Mouse (Mus musculus) hindbrain, embryonic 12.5 days (tissue): ENCODE results near the gene 2410015M20Rik. TPM values are rescaled to one million over a fixed set of nuclear protein-coding genes. Genes with fewer than 3 reads are reported as not detected.
"Not testable (repeated sequence)": the region's sequence is repeated elsewhere in the genome, so short reads cannot be mapped to it uniquely, and the experiment has no call there.

ENCODE experiments used
- ATAC-seq: fragments of 200-750 bp; cut with Nextera tagmentation; 2 replicates; pipeline ENCODE4 v1.8.0; 2017; ENCODE audit warnings: moderate TSS enrichment; ENCODE audit not compliant: low FRiP score
- H3K27ac ChIP-seq: fragments of 300-500 bp; sonication (generic); 2 replicates; pipeline ENCODE4 v1.5.1; 2016; ENCODE audit warnings: mild to moderate bottlenecking
- H3K27me3 ChIP-seq: fragments of 300-500 bp; sonication (generic); 2 replicates; pipeline ENCODE4 v1.6.1; 2016; ENCODE audit warnings: mild to moderate bottlenecking
- H3K36me3 ChIP-seq: fragments of 300-500 bp; sonication (generic); 2 replicates; pipeline ENCODE4 v1.6.1; 2016; ENCODE audit warnings: mild to moderate bottlenecking
- H3K4me1 ChIP-seq: fragments of 300-500 bp; sonication (generic); 2 replicates; pipeline ENCODE4 v1.6.1; 2016
- H3K4me2 ChIP-seq: fragments of 300-500 bp; sonication (generic); replicated peaks from 2 replicates; pipeline ENCODE4 v1.6.1; 2016; ENCODE audit warnings: mild to moderate bottlenecking
- H3K4me3 ChIP-seq: fragments of 300-500 bp; sonication (generic); 2 replicates; pipeline ENCODE4 v1.5.1; 2016; ENCODE audit warnings: mild to moderate bottlenecking
- H3K9ac ChIP-seq: fragments of 300-500 bp; sonication (generic); 2 replicates; pipeline ENCODE4 v1.6.1; 2016; ENCODE audit warnings: mild to moderate bottlenecking, moderate library complexity
- H3K9me3 ChIP-seq: fragments of 300-500 bp; sonication (generic); replicated peaks from 2 replicates; pipeline ENCODE4 v1.6.1; 2016; ENCODE audit warnings: mild to moderate bottlenecking
- WGBS: fragments of 180-500 bp; shearing (Covaris S2); methylation state at CpG from one replicate; pipeline ENCODE4 v1.1.7; 2016; 5-methylcytosine and 5-hydroxymethylcytosine counted together
- polyA plus RNA-seq: library from polyadenylated mRNA; unstranded; fragments of >200 nt; fragmentation: Nextera tagmentation; extraction: Ambion mirVana; gene quantifications from 2 replicates; pipeline ENCODE4 v1.2.1, GENCODE M21; 2016

The 2410015M20Rik gene
- polyA plus RNA-seq, 1 experiment from 2014 or later, result 193 TPM

- Histone ChIP-seq H3K4me3 (peak within 1 kb of the TSS; percentile 95), H3K36me3 (peaks cover 23% of the 10 kb centered on the region), H3K27me3 (no peaks in the 10 kb centered on the region), H3K4me1 (peaks cover 18% of the 10 kb centered on the region), H3K9ac (peak within 1 kb of the TSS; percentile 93), H3K9me3 (no peaks in the 10 kb centered on the region), H3K4me2 (peak within 1 kb of the TSS; percentile 87), H3K27ac (peak within 1 kb of the TSS; percentile 48)
- ATAC-seq, result peak; percentile 92
- WGBS, result under 1% methylated on average over 51 of the region's 51 CpGs
Measured at GRCm38 (mm10) chr17:56626754-56627470, 17.3 kb upstream of the 2410015M20Rik start, which contains the start of gene Lonp1. Lonp1 (minus strand) TSS chr17:56626887.

- H3K9ac ChIP-seq, result peak overlapping the region; percentile 93
- peaks cover 29% of the 10 kb centered on the region for H3K36me3 ChIP-seq
- H3K4me1 ChIP-seq, result peaks cover 18% of the 10 kb centered on the region
- under 1% methylated on average over 32 of the region's 32 CpGs for WGBS
- ATAC-seq, result no peak
- H3K27ac ChIP-seq, result peak overlapping the region; percentile 48; the same call in 1 of the 2 replicates
- H3K27me3 ChIP-seq, result no peaks in the 10 kb centered on the region
- H3K4me2 ChIP-seq, result peak overlapping the region; percentile 87
- H3K4me3 ChIP-seq, result peak overlapping the region; percentile 95
- no peaks in the 10 kb centered on the region for H3K9me3 ChIP-seq
Measured at GRCm38 (mm10) chr17:56626260-56626659, 16.7 kb upstream of the 2410015M20Rik start.

DNA sequence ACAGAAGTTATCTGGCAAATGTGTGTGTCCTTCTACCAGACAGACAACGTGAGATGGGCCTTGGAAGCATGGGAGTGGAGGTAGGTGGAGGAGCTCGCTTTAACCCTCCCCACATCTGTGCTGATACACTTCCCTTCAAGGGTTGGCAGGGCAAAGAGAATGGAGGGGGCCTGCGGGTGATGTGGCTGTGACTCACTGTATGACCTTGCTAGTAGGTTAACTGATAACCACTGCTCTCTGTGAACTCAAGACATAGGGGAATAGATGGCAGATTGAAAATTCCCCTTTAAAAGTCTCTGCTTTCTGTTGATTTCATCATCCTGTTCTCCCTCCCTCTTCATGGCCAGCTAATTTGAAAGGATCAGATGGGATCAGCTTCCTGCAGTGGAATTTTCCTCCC lies 15.9 kb upstream of the 2410015M20Rik start:
- ATAC-seq, result no peak
- 88% methylated on average over 3 of the region's 3 CpGs for WGBS

DNA sequence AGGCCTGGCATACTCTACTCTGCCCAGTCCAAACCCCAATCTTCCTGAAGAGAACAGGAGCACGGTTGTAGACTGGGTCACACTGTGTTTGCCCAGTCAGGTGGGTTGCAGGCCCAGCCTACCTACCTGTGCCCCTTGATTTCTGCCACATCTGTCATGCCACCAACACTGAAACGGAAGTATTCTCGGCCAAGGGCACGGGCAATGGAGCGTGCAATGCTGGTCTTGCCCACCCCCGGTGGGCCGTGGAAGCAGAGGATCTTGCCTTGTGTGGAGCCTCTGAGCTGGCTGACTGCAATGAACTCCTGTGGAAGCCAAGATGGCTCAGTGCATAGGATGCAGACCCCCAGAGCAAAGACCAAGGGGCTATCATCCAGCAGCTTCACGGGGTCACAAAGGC lies 8.1 kb upstream of the 2410015M20Rik start:
- Histone ChIP-seq H3K27me3 (no peaks in the 10 kb centered on the region), H3K4me2 (no peak overlapping the region), H3K4me3 (no peak overlapping the region), H3K27ac (no peak overlapping the region), H3K9ac (no peak overlapping the region), H3K36me3 (peaks cover 81% of the 10 kb centered on the region), H3K9me3 (no peaks in the 10 kb centered on the region), H3K4me1 (peaks cover 17% of the 10 kb centered on the region)
- 95% methylated on average over 8 of the region's 8 CpGs for WGBS
- no peak for ATAC-seq

More for the DNA sequence above, 15.9 kb upstream of the 2410015M20Rik start:
- Histone ChIP-seq H3K9ac (no peak overlapping the region), H3K4me2 (peak overlapping the region; percentile 87; the same call in 1 of the 2 replicates), H3K27ac (no peak overlapping the region), H3K27me3 (no peaks in the 10 kb centered on the region), H3K36me3 (peaks cover 35% of the 10 kb centered on the region), H3K9me3 (no peaks in the 10 kb centered on the region), H3K4me3 (no peak overlapping the region), H3K4me1 (peaks cover 18% of the 10 kb centered on the region)

DNA sequence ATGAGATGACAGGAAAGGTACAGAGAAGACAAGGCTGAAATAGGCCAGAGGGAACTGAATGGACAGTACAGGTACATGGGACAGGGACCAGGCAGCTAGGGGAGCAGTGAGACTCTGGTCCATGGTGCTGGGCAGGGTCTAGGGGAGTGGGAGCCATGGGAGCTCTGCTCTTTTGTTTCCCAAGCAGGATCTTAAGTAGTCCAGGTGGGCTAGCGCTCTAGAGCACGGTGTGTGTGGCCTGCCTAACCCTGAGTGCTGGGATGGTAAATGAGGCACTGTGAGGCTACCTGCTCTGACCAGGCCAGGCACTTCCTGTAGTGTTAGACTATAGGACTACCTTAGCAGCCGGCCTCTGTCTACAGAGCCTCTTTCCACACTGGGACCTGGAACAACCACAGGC lies 7.2 kb upstream of the 2410015M20Rik start:
- 80% methylated on average over 3 of the region's 3 CpGs for WGBS
- no peak for ATAC-seq
- Histone ChIP-seq H3K36me3 (peaks cover 72% of the 10 kb centered on the region), H3K9ac (no peak overlapping the region), H3K4me1 (peaks cover 22% of the 10 kb centered on the region), H3K4me2 (no peak overlapping the region), H3K9me3 (no peaks in the 10 kb centered on the region), H3K4me3 (no peak overlapping the region), H3K27ac (no peak overlapping the region), H3K27me3 (no peaks in the 10 kb centered on the region)

DNA sequence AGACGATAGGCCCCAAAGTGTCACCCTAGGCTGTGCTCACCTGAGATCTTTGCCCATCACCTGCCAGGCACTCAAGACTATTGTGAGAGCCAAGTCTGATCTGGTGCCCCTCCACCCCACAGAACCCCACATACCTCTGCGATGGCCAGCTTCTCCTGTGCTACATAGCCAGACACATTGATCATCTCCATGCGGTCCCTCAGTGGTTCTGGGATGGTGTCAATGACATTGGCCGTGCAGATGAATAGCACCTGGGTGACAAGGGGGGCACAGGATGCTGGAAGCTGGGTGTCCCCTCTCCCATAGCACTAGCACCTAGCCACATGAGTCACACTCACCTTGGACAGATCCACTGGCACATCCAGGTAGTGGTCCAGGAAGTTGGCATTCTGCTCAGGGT lies 6.2 kb upstream of the 2410015M20Rik start:
- Histone ChIP-seq H3K9ac (no peak overlapping the region), H3K4me3 (0 out of 2 replicates have a peak overlapping the region, but pooled peaks have one; percentile 71), H3K27me3 (no peaks in the 10 kb centered on the region), H3K36me3 (peaks cover 65% of the 10 kb centered on the region), H3K4me2 (no peak overlapping the region), H3K27ac (no peak overlapping the region), H3K9me3 (no peaks in the 10 kb centered on the region), H3K4me1 (peaks cover 23% of the 10 kb centered on the region)
- no peak for ATAC-seq
- 94% methylated on average over 4 of the region's 4 CpGs for WGBS

GRCm38 (mm10) chr17:56615136-56615784 lies 5.7 kb upstream of the 2410015M20Rik start:
- H3K27me3 ChIP-seq, result no peaks in the 10 kb centered on the region
- H3K4me2 ChIP-seq, result peak overlapping the region; percentile 84
- peaks cover 59% of the 10 kb centered on the region for H3K36me3 ChIP-seq
- H3K4me3 ChIP-seq, result peak overlapping the region; percentile 71; the same call in 1 of the 2 replicates
- no peak for ATAC-seq
- H3K27ac ChIP-seq, result no peak overlapping the region
- peaks cover 27% of the 10 kb centered on the region for H3K4me1 ChIP-seq
- peak overlapping the region; percentile 90 for H3K9ac ChIP-seq
- 92% methylated on average over 11 of the region's 11 CpGs for WGBS
- H3K9me3 ChIP-seq, result no peaks in the 10 kb centered on the region

GRCm38 (mm10) chr17:56614391-56615135 lies 5.0 kb upstream of the 2410015M20Rik start:
- Histone ChIP-seq H3K36me3 (peaks cover 52% of the 10 kb centered on the region), H3K4me2 (peak overlapping the region; percentile 84), H3K4me3 (peak overlapping the region; percentile 71), H3K9me3 (no peaks in the 10 kb centered on the region), H3K27ac (no peak overlapping the region), H3K9ac (peak overlapping the region; percentile 90), H3K27me3 (no peaks in the 10 kb centered on the region), H3K4me1 (peaks cover 29% of the 10 kb centered on the region)
- no peak for ATAC-seq
- WGBS, result 31% methylated on average over 14 of the region's 14 CpGs

- peaks cover 46% of the 10 kb centered on the region for H3K36me3 ChIP-seq
- H3K4me2 ChIP-seq, result peak overlapping the region; percentile 84
- WGBS, result under 1% methylated on average over 26 of the region's 26 CpGs
- not testable (repeated sequence) for H3K27me3 ChIP-seq, ATAC-seq, H3K9me3 ChIP-seq
- H3K4me1 ChIP-seq, result peaks cover 33% of the 10 kb centered on the region
- H3K27ac ChIP-seq, result peak overlapping the region; percentile 91
- peak overlapping the region; percentile 71 for H3K4me3 ChIP-seq
- peak overlapping the region; percentile 90 for H3K9ac ChIP-seq
Measured at GRCm38 (mm10) chr17:56613893-56614292, 4.3 kb upstream of the 2410015M20Rik start.

DNA sequence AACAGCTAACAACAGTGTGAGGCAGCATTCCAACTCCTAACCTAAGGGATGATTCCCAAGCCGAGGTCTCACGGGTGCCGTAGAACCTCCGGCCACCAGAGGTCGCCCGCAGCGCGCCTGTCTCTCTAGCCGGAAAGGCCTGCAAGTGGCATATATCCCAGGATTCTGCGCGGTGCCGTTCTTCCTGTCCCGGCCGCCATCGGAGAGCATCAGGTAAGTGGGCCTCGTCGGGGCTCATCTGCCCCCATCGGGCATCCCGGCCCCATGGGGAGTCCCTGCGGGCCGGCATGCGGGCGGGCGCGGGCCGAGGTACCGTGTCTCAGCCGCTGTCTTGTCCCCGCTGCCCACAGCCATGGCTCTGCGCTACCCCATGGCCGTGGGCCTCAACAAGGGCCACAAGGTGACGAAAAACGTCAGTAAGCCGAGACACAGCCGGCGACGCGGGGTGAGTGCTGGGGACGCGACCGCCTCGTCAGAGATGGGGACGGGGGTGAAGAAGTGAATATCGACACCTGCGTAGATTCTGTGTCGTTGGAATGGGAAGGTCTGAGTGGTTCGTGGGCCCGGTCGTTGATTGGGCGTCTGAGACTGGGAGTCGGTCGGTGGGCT lies 3.8 kb upstream of the 2410015M20Rik start, which contains the start of gene Rpl36:
Gene Rpl36 (plus strand): TSS at position 181 of the 609 bp plus-strand sequence.
- H3K36me3 ChIP-seq, result peaks cover 40% of the 10 kb centered on the region
- ATAC-seq, result peak; percentile 51
- no peaks in the 10 kb centered on the region for H3K27me3 ChIP-seq
- peak within 1 kb of the TSS; percentile 91 for H3K27ac ChIP-seq
- peaks cover 38% of the 10 kb centered on the region for H3K4me1 ChIP-seq
- peak within 1 kb of the TSS; percentile 90 for H3K9ac ChIP-seq
- H3K9me3 ChIP-seq, result no peaks in the 10 kb centered on the region
- peak within 1 kb of the TSS; percentile 71 for H3K4me3 ChIP-seq
- H3K4me2 ChIP-seq, result peak within 1 kb of the TSS; percentile 84
- WGBS, result under 1% methylated on average over 52 of the region's 52 CpGs

- 75% methylated on average over 10 of the region's 10 CpGs for WGBS
- not testable (repeated sequence) for H3K4me3 ChIP-seq, ATAC-seq
Measured at GRCm38 (mm10) chr17:56612565-56612939, 3.0 kb upstream of the 2410015M20Rik start.

More at GRCm38 (mm10) chr17:56612565-56612939, 3.0 kb upstream of the 2410015M20Rik start:
- not testable (repeated sequence) for H3K4me2 ChIP-seq, H3K27ac ChIP-seq, H3K27me3 ChIP-seq, H3K9ac ChIP-seq, H3K9me3 ChIP-seq
- H3K4me1 ChIP-seq, result peaks cover 46% of the 10 kb centered on the region
- H3K36me3 ChIP-seq, result peaks cover 34% of the 10 kb centered on the region
